Mouse (Mus musculus): ENCODE data around the gene 2310034G01Rik.
A peak's percentile ranks its signal among the peaks of the same experiment; 100 is the strongest.

The 2310034G01Rik gene

DNA sequence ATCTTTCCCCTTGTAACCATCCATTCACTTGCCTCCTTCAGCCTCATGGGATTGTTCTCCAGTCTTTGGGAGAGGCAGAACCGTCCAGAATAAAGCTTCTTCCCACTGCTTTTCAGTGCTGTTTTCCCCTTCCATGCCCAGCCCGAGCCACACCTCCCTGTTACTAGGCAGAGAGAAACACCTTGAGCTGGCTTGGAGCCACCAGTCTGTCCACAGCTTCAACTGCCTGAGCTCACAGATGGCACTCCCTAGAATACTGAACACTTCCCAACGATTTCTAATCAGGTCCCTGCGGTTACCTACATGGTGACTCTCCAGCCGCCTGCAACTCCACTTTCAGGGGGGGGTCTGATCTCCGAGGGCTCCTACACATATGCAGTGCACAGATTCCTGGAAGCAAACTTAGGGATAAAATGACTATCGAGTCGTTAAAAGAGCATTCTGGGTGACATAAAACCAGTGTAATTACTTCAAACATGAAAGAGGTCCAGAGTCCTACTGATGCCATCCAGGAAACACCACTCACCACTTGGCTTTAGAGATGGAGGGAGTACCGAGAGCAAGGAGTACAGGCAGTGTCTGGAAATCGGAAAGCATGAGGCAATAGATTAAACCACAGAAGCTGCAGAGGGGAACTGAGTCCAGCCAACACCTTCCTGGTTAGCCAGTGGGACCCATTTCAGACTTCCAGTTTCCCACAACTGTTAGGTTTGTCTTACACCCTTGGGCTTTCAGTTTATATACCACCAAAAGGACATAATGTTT lies at the start of gene 2310034G01Rik:
Gene 2310034G01Rik, minus strand, starts transcription at position 135 of the 765 bp plus-strand sequence.
- DNase-seq (ENCODE audit: low spot score): no peak

DNA sequence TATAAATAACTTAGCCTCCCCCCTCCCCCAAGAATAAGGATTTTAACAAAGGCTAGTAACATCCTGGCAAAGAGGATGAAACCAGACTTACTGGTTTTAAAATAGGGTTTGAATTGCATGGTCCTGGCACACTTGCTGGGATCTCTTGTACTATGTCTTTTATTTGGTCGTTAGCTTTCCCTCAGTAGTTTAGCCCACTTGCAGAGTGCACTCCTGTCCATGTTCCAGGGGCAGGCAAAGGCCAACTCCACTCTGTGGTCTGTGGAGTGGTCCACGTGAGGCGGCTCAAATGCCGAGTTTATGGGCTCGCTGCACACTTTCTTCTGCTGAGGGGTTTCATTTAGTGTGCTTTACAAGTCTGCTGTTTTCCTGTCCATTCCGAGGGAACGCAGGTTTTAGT lies 49.8 kb upstream of the 2310034G01Rik start:
- no peak for DNase-seq (ENCODE audit: low spot score)

DNA sequence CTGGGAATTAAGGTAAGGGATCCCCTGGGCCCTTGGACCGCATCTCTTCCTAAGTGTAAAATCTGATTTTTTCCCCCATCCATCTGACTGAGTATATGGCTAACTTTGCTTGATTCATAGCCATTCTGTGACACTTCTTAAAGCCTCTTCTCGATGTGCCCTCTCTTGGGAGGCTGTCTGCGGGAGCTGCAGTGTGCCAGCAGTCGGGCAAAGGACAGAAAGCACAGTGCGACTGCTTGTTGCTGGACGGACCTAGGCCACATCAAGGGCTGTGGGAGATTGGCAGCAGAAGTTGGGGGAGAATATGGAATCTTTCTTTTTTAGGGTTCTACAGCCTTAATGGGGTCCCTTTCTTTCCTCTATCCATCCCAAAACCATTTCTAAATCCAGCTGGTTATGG lies 49.3 kb upstream of the 2310034G01Rik start:
- DNase-seq (ENCODE audit: low spot score): no peak

DNA sequence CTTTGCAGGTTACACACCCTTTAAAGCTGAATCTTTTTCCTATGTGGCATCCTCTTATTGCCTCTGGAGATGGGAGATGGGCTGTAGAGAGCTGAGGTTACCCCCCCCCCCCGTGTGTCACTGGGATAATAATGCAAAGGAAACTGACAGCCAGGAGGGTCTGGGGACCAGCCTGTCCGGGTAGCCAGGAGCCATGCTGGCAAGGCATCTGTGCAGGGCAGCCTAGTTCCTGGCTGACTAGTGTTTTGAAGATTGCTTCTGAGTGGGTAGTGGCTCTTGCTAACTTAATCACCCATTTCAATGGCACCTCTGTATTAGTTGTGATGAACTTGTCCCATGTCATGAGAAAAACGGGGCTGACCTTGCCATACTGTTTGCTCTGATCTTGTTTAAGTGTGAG lies 48.3 kb upstream of the 2310034G01Rik start:
- no peak for DNase-seq (ENCODE audit: low spot score)

DNA sequence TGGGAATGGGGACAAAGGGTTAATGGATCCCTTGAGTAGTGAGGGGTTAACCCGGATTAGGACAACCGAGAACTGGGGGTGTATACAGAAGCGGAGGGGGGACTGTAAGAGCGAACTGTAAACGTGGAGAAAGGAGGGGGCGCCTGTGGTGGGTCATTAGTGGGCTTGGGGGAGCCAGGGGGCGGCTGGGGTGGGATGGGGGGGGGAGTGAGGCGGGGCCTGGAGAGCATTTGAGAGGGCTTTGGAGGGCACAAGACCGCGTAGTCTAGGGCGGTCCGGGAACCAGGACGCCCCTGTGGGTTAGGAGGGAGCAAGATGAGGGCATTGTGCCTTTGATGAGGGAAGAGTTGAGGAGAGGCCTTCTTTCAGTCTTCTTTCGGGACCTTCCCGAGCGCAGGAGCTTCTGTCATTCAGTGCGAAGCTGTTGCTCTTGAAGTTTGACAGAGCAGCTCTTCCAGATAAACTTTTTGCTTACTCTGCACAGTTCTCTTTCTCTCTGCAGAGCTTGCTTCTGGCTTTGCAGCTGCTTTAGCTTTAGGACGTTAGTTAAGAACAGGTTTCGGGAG lies 47.4 kb upstream of the 2310034G01Rik start:
- no peak for DNase-seq (ENCODE audit: low spot score)

DNA sequence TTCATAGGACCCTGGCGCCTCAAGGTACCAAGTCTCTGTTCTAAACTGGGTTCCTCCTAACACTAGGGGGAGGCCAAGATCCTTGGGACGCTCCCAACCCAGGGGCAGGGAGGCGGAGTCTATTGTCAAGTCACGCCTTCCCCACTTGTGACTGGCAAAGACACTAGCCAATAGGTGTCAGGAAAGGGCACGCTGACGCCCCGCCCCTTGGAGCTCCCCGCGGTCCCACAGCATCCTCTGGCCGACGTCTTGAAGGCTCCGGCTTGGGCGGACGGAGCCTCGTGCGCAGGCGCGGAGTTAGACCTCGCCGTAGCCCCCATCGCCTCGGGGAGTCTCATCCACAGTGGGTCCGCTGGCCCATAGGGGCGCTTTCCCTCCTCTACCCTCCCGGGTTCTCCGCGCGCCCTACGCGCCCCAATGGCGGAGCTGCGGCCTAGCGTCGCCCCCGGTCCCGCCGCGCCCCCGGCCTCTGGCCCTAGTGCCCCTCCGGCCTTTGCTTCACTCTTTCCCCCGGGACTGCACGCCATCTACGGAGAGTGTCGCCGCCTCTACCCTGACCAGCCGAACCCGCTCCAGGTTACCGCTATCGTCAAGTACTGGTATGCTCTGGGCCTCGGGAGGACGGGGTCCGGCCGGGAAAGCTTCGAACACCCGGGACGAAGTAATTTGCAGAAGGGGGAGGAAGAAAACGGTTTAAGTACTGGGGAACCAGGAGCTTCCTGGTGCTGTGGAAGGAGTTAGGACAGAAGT lies 46.8 kb upstream of the 2310034G01Rik start, which contains the start of gene Sufu:
Gene Sufu, plus strand, starts transcription at position 211 of the 750 bp plus-strand sequence.
- peak; percentile 98 for DNase-seq (ENCODE audit: low spot score)

DNA sequence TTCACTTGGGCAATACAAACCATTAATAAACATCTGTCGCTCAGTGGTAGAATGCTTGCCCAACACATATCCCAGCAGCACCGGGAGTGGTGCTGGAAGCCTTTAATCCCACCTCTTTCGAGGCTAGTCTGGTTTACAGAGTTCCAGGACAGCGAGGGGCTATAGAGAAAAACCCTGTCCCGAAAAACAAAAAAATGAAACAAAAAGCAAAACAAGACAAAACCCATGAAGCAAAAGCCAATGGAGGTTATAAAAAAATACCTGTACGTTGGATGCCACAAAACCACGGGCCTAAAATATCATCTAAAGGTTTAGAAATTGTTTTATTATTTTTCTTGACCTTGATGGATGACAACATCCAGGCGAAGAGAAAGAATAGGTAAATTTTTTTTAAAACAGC lies 46.0 kb upstream of the 2310034G01Rik start:
- no peak for DNase-seq (ENCODE audit: low spot score)

DNA sequence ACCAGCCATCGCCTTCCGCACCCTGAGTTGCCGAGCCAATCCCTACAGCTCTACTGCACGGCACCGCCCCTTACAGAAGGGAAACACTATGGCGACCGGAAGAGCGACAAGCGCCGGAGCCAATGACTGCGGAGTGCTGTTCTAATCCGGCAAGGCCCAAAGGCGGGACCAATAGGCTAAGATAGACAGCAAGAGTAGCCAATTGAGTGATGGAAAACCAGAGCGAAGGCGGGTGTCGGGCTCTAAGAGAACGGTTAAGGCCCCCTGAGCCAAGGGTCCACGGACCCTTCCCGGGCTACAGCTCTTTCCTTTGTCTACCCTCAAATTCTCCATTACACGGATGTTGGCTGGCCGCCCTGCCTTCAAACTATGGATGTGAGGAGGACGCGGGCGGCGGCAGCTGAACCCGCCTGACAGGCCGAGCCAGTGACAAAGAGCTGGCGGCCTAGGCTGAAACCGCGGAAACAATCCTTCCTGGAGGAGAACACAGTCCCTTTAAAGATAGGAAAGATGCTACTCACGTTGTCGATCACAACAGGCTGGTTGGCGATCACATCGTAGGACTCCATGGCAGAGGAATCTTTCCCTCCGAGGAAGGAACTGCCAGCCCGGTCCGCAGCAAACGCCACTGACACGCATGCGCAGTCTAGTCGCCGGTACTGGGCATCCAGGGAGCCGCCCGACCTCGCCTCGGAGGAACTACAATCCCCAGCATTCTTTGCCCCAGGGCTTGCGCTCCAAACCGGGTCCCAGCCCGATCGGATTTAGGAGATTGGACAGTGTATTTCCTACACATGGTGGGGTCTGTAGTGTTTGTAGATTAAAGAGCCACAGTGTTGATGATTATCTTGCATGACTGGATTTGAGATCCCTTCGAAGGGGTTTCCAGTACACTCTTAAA lies 45.3 kb upstream of the 2310034G01Rik start, which contains the start of gene Actr1a:
Gene Actr1a, minus strand, starts transcription at position 640 of the 901 bp plus-strand sequence.
- DNase-seq (ENCODE audit: low spot score): peak; percentile 95

DNA sequence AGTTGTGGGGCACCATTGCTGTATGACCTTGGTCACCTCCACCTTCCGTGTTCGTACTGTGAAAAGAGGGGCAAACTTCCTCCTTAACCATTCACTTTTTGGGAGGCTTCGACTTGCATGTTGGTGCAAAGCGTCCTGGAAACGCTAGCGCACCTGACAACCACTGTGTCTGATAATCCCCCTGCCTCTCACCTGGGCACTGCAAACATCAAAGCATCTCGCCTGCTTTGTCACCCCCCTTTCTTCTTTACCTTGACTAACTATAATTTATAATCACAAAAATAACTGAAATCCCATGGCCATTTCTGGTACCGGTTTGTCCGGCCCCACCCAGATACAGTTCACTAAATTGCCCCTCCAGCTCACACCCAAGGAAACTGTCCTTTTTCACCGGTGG lies 44.6 kb upstream of the 2310034G01Rik start:
- DNase-seq (ENCODE audit: low spot score): no peak

DNA sequence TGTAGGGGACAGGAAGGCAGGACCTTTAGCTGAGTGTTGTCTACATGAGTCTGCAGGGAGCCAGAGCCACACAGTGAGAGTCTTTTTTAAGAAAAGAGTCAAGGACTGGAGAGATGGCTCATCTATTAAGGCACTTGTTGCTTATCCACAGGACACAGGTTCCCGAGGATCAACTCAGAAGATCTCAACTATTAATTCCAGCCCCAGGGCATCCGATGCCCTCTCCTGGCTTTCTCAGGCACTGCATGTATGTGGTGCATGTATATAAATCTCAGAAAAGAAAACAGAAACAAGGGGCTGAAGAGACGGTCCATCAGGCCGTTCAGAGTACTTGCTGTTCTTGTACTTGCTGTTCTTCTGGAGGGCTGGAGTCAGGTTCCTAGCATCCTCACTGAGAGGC lies 41.9 kb upstream of the 2310034G01Rik start:
- no peak for DNase-seq (ENCODE audit: low spot score)

DNA sequence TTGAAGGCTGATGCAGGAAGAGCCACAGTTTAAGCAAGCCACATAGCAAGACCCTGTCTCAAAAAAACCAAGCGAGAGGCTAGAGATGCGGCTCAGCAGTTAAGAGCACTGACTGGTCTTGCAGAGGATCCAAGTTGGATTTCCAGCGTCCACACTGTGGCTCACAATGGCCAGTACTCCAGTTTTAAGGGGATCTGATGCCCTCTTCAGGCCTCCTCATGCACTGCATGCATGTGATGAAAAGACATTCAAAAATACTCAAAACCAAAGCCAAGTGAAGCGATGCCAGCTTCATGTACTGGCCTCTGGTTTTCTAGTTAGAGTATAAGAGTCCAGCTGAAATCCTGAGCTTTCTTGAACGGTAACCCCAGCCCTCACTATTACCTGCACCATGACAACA lies 39.8 kb upstream of the 2310034G01Rik start:
- DNase-seq (ENCODE audit: low spot score): no peak

DNA sequence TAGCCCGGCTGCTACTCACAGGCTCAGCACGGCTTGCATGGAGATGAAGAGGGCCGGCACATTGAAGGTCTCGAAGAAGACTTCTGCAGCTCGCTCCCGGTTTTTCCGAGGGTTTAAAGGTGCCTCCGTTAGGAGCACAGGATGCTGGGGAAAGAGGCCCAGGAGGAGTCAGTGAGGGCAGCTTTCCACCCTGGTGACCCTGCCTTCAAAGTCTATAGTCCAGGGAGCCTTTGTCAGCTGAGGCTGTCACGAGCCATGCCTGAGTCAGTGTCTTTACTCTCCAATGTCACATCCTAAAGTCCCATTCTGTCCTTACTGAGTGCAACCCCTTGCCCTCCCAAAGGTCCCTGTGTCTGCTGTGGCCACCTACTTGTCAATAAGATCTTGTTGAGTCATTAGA lies 32.2 kb upstream of the 2310034G01Rik start:
- no peak for DNase-seq (ENCODE audit: low spot score)

DNA sequence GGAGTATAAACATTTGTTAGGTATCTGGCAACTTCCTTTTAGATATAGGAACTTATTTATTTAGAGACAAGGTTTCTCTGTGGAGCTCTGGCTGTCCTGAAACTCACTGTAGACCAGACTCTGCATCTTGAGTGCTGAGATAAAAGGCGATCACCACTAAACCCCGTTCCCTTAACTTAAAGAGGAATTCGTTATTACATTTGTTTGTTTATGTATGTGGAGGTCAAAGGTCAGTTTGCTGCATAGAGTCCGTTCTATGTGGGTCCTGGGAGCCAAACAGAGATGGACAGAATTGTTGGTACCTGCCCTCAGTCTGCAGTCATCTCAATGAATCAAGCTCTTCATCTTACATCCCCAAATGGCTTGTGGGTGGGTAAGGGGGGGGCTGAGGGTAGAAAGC lies 25.8 kb upstream of the 2310034G01Rik start:
- DNase-seq (ENCODE audit: low spot score): no peak

DNA sequence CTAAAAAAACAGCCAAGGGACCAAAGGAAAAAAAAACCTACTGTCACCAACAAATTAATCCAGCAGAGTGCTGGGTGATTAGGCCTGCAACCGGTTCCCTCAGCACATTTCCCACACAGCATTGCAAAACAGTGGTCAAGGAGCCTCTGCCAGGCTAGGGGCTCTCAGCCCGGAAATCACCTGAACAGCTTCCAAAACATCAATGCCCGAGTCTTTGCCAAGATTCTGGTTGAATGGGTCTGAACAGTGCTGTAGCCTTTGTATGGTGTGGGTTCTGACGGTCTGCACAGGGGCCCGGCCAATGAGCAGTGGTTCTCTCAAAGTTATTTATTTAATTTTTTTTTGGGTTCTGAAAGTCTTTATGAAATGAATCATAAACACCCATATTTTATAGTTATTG lies 25.4 kb upstream of the 2310034G01Rik start:
- DNase-seq (ENCODE audit: low spot score): peak; percentile 32

DNA sequence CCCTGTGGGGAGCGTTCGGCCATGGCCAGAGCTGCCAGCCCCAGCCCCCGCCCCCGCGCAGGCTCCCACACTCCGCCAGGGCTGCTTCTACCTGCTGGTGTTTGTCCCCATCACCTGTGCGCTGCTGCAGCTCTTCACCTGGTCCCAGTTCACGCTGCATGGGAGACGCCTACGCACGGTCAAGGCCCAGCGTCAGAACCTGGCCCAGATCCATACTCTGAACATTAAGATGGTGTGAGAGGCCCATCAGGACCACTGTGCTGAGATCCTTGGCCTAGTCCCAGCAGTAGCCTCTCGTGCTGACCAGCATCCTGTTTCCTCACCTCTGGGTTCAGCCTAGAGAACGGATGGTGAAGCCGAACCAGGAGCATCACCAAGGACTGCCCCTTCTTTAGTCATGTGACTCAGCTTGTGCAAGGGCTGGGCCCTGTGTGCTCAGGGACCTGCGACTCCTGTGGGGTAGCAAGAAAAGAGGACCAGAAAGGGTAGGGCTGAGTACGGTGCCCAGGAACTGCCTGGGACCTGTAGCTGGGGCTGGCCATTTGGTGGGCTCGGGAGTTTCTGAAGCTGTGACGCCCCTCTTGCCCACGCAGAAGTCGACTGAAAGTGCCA lies 24.5 kb upstream of the 2310034G01Rik start:
- DNase-seq (ENCODE audit: low spot score): no peak

DNA sequence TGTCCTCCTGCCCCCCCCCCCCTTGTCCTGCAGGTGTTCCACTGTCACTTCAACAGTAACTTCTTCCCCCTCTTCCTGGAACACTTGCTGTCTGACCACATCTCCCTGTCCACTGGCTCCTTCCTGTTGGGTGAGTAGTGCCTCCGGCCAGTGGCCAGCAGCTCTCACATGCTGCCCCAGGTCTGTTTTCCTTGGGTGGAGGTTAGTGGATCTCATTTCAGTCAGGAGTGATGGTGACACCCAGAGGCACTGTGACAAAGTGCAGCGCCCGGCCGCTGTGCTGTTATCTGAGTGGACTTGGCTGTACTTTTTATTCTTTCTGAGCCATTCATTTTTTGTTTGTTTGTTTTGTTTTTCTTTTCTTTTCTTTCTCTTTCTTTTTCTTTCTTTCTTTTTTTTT lies 19.1 kb upstream of the 2310034G01Rik start:
- DNase-seq (ENCODE audit: low spot score): peak; percentile 43

DNA sequence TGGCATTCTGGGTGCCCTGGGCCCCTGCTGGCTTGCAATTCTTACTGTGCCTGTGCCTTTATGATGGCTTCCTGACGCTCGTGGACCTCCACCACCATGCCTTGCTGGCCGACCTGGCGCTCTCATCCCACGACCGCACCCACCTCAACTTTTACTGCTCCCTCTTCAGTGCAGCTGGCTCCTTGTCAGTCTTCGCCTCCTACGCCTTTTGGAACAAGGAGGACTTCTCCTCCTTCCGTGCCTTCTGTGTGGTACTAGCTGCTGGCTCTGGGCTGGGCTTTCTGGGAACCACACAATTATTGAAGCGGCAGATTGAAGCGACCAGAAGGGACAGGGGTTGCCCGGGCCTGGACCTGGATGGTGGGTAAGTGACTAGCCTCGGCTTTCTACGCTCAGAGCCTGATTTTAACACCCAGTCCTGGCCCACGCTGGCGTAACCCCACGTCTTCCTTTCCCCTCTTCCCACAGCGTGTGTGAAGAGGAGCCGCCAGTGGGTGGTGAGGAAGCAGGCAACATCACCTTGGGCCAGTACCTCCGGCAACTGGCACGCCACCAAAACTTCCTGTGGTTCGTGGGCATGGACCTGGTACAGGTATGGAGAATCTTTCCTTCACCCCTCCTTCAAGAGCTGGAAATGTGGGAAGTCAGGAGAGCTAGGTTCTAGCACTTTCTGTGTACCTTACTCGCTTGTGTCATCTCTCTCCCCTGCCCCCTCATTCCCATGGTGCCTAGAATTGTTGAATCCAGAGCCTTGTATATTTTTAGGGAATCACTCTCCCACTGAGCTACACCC lies 17.9 kb upstream of the 2310034G01Rik start:
- no peak for DNase-seq (ENCODE audit: low spot score)

DNA sequence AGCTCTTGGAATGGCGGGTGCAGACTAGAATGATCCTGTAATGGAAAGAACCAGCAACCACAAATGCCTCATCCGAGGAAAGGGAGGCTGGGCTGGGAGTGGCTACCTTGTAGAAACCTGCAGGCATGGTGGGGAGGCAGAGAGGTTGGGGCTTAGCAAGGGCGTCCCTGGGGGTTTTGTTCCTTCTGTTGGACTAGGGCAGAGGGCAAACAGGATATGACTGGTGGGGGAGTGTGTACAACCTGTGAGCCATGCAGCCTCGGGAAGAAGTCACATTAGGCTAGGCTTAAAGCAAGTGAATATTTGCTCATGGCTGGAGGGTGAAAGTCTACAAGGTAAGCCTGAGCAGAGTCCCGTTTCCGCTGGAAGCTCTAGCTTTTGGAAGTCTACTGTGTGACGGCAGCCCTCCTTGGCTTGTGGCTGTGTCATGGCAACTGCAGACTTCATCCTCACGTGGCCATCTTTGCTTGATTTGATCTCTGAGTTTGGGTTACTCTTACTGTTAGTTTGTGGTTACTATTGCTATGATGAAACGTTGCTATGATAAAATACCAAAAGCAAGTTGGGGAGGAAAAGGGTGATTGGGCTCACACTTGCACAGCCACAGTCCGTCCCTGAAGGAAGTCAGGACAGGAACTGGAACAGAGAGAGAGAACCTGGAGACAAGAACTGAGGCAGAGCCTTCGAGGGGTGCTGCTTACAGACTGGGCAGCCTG lies 13.3 kb upstream of the 2310034G01Rik start:
- no peak for DNase-seq (ENCODE audit: low spot score)

DNA sequence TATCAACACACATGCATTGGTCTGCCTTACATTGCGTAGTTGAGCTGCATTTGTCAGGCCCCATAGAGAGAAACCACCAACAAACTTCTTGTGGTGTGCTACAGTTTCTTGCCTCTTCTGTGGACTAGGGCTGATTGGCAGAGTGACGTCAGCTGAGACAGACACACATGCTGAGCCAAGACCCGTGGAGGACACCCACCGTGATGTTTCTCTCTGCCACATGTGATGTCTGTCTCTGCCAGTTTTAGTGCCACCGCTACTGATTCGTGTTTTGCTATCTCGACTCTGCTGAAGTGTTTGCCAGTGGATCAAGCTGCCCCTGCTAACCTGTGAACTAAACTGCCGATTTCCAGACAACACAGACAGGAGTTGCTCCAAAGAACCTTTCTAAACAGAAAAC lies 12.0 kb upstream of the 2310034G01Rik start:
- DNase-seq (ENCODE audit: low spot score): no peak

DNA sequence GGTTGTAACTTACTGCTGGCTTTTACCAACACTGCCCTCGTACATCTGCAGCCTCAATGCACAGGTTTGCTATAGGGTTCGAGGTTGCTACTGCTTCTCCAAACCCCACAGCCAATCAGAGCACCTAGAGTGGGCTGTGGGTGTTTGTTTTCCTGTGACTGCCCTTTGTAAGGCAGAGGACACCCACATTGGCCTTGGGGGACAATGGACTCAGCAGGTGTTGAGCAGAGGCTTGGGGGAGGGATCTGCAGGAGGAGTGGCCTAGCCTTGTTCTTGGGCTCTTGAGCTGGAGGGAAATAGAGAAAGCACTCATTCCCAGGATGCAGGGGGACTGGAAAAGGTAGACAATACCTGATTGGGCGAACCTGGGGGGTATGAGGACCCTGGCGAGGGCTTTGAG lies 8.3 kb upstream of the 2310034G01Rik start:
- DNase-seq (ENCODE audit: low spot score): no peak
